In the genomic region with DNA sequence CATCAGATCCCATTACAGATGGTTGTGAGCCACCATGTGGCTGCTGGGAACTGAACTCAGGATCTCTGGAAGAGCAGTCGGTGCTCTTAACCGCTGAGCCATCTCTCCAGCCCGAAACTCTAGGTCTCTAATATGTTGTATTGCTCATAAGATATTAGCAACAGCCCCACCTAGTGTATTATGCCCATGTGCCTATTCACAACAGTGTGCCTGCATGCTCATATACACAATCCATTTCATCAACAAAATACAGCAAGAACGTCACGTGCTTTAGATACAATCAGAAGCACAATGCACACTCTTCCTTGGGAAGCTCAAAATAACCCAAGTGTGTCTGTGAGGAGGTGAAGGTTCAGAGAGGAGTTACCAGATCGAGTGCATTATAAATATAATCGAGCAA, we compare ENCODE assay signal across 29 mouse cellular contexts. TPM values are rescaled to one million over a fixed set of nuclear protein-coding genes. Genes with fewer than 3 reads are reported as not detected.
"Had no signal": no experiment of that assay in that cellular context is flagged by ENCODE, and none has a peak within 500 bp of the region (broad histone marks: within the 10 kb centered on the region; RNA-seq: fewer than 3 reads in every experiment).

No protein-coding gene starts in this region.

- H3K27me3 ChIP-seq: limb, embryonic 13.5 days; liver, embryonic 12.5 days; liver, embryonic 15.5 days; lung, embryonic 15.5 days; midbrain, embryonic 12.5 days; neural tube, embryonic 12.5 days; neural tube, embryonic 15.5 days; stomach, embryonic 15.5 days had no signal

- H3K27ac ChIP-seq: limb, embryonic 10.5 days; limb, embryonic 13.5 days; liver, embryonic 12.5 days; liver, embryonic 15.5 days; lung, embryonic 15.5 days; macrophage; midbrain, embryonic 12.5 days; neural tube, embryonic 12.5 days; neural tube, embryonic 15.5 days; stomach, embryonic 15.5 days had no signal

- H3K4me3 ChIP-seq: limb, embryonic 10.5 days; limb, embryonic 13.5 days; liver, embryonic 12.5 days; liver, embryonic 15.5 days; lung, embryonic 15.5 days; midbrain, embryonic 12.5 days; neural tube, embryonic 12.5 days; neural tube, embryonic 15.5 days; stomach, embryonic 15.5 days had no signal

- DNase-seq: kidney, adult 18-20 months; kidney, adult 9 months; kidney, postnatal 36 days; liver; lung, adult 18-20 months; lung, postnatal 14 days; right cerebral cortex, adult 18-20 months; right cerebral cortex, postnatal 25 days; thymus, adult 18-20 months; thymus, postnatal 36 days had no signal

- H3K9me3 ChIP-seq: limb, embryonic 10.5 days; limb, embryonic 13.5 days; liver, embryonic 12.5 days; liver, embryonic 15.5 days; lung, embryonic 15.5 days; midbrain, embryonic 12.5 days; neural tube, embryonic 12.5 days; neural tube, embryonic 15.5 days; stomach, embryonic 15.5 days had no signal

- ATAC-seq: liver, embryonic 12.5 days; midbrain, embryonic 16.5 days had no signal

- H3K4me1 ChIP-seq: limb, embryonic 13.5 days; liver, embryonic 15.5 days; lung, embryonic 15.5 days; midbrain, embryonic 12.5 days; neural tube, embryonic 15.5 days; stomach, embryonic 15.5 days had no signal

- H3K4me2 ChIP-seq: limb, embryonic 13.5 days; liver, embryonic 12.5 days; liver, embryonic 15.5 days; lung, embryonic 15.5 days; midbrain, embryonic 12.5 days; neural tube, embryonic 12.5 days; neural tube, embryonic 15.5 days; stomach, embryonic 15.5 days had no signal

- H3K9ac ChIP-seq: limb, embryonic 13.5 days; liver, embryonic 12.5 days; liver, embryonic 15.5 days; lung, embryonic 15.5 days; midbrain, embryonic 12.5 days; neural tube, embryonic 12.5 days; neural tube, embryonic 15.5 days; stomach, embryonic 15.5 days had no signal

RNA-seq across cellular contexts. Expression of a gene that starts 37.1 kb away (rescaled TPM):
- polyA plus RNA-seq: liver, embryonic 15.5 days; macrophage; neural tube, embryonic 15.5 days; urinary bladder, adult 2 months had no signal

RNA-seq across cellular contexts. Expression of a gene that starts 38.6 kb away (rescaled TPM):
- total RNA-seq: layer of hippocampus, adult 8-10 months; layer of hippocampus, postnatal 10 days; left cerebral cortex, postnatal 25 days; megakaryocyte, adult 5-6 weeks had no signal
- polyA plus RNA-seq: intestine, embryonic 14.5 days; kidney, embryonic 16.5 days; limb, embryonic 10.5 days; limb, embryonic 13.5 days; liver, embryonic 12.5 days; liver, embryonic 15.5 days; lung, embryonic 15.5 days; macrophage; midbrain, embryonic 12.5 days; midbrain, embryonic 16.5 days; neural tube, embryonic 12.5 days; neural tube, embryonic 15.5 days; stomach, embryonic 15.5 days; testis, adult 2 months; urinary bladder, adult 2 months had no signal

RNA-seq across cellular contexts. Expression of a gene that starts 52.3 kb away (rescaled TPM):
- total RNA-seq: megakaryocyte, adult 5-6 weeks had no signal
- polyA plus RNA-seq: liver, embryonic 12.5 days had no signal
